Mouse (Mus musculus) heart, postnatal 0 days (tissue): ENCODE data around the gene Pkp4. TPM values are rescaled to one million over a fixed set of nuclear protein-coding genes. Genes with fewer than 3 reads are reported as not detected.

Experiments used
- ATAC-seq: fragments of 200-750 bp; cut with Nextera tagmentation; 2 replicates; pipeline ENCODE4 v1.8.0; 2017; ENCODE audit warnings: low read depth, moderate number of reproducible peaks, moderate library complexity; ENCODE audit not compliant: insufficient read depth
- DNase-seq: peaks from one replicate; pipeline ENCODE4 v3.0.0-alpha.2; 2016; ENCODE audit warnings: low spot score
- H3K27ac ChIP-seq: fragments of 300-500 bp; sonication (generic); 2 replicates; pipeline ENCODE4 v1.5.1; 2014; ENCODE audit warnings: low read depth, mild to moderate bottlenecking
- H3K27me3 ChIP-seq: fragments of 300-500 bp; sonication (generic); 2 replicates; pipeline ENCODE4 v1.6.1; 2014; ENCODE audit warnings: low read length, mixed read lengths; ENCODE audit not compliant: control insufficient read depth, insufficient read depth
- H3K36me3 ChIP-seq: fragments of 300-500 bp; sonication (generic); replicated peaks from 2 replicates; pipeline ENCODE4 v1.6.1; 2014; ENCODE audit warnings: low read length, mixed read lengths; ENCODE audit not compliant: control insufficient read depth, insufficient read depth
- H3K4me1 ChIP-seq: fragments of 300-500 bp; sonication (generic); 2 replicates; pipeline ENCODE4 v1.6.1; 2014; ENCODE audit warnings: antibody characterized with exemption; ENCODE audit not compliant: control insufficient read depth, insufficient read depth
- H3K4me2 ChIP-seq: fragments of 300-500 bp; sonication (generic); 2 replicates; pipeline ENCODE4 v1.6.1; 2014; ENCODE audit warnings: low read depth, mild to moderate bottlenecking, low read length, moderate library complexity
- H3K4me3 ChIP-seq: fragments of 300-500 bp; sonication (generic); 2 replicates; pipeline ENCODE4 v1.5.1; 2014; ENCODE audit warnings: low read depth, low read length
- H3K9ac ChIP-seq: fragments of 300-500 bp; sonication (generic); replicated peaks from 2 replicates; pipeline ENCODE4 v1.6.1; 2014; ENCODE audit warnings: low read depth, low read length, mixed read lengths
- H3K9me3 ChIP-seq: fragments of 300-500 bp; sonication (generic); replicated peaks from 2 replicates; pipeline ENCODE4 v1.6.1; 2016; ENCODE audit warnings: low read length; ENCODE audit not compliant: control insufficient read depth
- CTCF ChIP-seq: IDR thresholded peaks from 2 replicates; pipeline ENCODE4 v1.5.1; 2016; ENCODE audit warnings: antibody characterized with exemption, control low read depth, low read depth
- EP300 ChIP-seq: IDR thresholded peaks from 2 replicates; pipeline ENCODE4 v1.6.1; 2016; ENCODE audit warnings: antibody characterized with exemption, low read depth
- WGBS: fragments of 180-500 bp; shearing (Covaris S2); extraction: QIAGEN DNeasy Blood & Tissue Kit; methylation state at CpG from one replicate; pipeline ENCODE4 v1.1.7; 2014; 5-methylcytosine and 5-hydroxymethylcytosine counted together
- polyA plus RNA-seq: library from polyadenylated mRNA; unstranded; fragments of >200 nt; fragmentation: Nextera tagmentation; extraction: Ambion mirVana; gene quantifications from 2 replicates; pipeline ENCODE4 v1.2.1, GENCODE M21; 2015
- total RNA-seq: library from RNA; depleted of rRNA; stranded (reverse); fragments of >200 nt; gene quantifications from 2 replicates; pipeline ENCODE4 v1.2.3, GENCODE M21; 2014; ENCODE audit warnings: low replicate concordance

Pkp4 gene
- total and polyA plus RNA-seq, 2 experiments from 2014 or later = 36.1 to 232 TPM

GRCm38 (mm10) chr2:59219997-59220789 lies 59.5 kb downstream of the Pkp4 start:
- Histone ChIP-seq H3K9me3 (no peaks in the 10 kb centered on the region), H3K27ac (peak overlapping the region; percentile 91), H3K9ac (no peak overlapping the region), H3K27me3 (no peaks in the 10 kb centered on the region), H3K4me2 (peak overlapping the region; percentile 33), H3K4me1 (peaks cover 22% of the 10 kb centered on the region), H3K36me3 (peaks cover 21% of the 10 kb centered on the region; the same call in 1 of the 2 replicates), H3K4me3 (no peak overlapping the region)
- WGBS = 5% methylated on average over 9 of the region's 9 CpGs
- ATAC-seq (peak; percentile 83), DNase-seq (peak; percentile 64)
- TF ChIP-seq EP300 (no peak), CTCF (no peak; the same call in 1 of the 2 replicates)

GRCm38 (mm10) chr2:59226383-59226782 lies 65.7 kb downstream of the Pkp4 start:
- TF ChIP-seq CTCF (no peak), EP300 (no peak)
- 58% methylated on average over 4 of the region's 4 CpGs for WGBS
- peaks cover 15% of the 10 kb centered on the region; the same call in 1 of the 2 replicates for H3K4me1 ChIP-seq
- no peak for DNase-seq
- H3K4me3 ChIP-seq = no peak overlapping the region
- no peak overlapping the region for H3K9ac ChIP-seq
- H3K9me3 ChIP-seq = no peaks in the 10 kb centered on the region
- no peaks in the 10 kb centered on the region for H3K27me3 ChIP-seq
- no peak overlapping the region for H3K27ac ChIP-seq
- 0 out of 2 replicates have a peak, but pooled peaks cover 6% of the 10 kb centered on the region for H3K36me3 ChIP-seq
- ATAC-seq = no peak
- H3K4me2 ChIP-seq = no peak overlapping the region

DNA sequence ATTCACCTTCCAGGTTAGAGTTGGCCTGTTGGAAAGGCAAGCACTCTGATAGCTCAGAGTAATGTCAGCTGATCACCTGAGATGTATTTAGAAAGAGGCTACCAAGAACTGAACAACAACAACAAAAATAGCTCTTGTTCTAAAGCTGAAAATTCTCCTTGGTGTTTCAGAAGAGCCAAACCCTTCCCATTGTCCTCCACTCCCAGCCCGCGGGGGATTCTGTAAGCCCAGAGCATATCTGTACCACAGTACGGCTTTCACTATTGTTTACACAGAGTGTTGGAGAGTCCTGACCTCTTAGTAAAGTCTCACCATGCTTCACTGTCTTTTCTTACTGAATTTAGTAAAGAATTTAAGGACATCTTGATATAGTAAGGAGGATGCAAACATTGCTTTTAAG lies 66.4 kb downstream of the Pkp4 start:
- Histone ChIP-seq H3K9ac (no peak overlapping the region), H3K36me3 (0 out of 2 replicates have a peak, but pooled peaks cover 6% of the 10 kb centered on the region), H3K4me3 (no peak overlapping the region), H3K4me2 (no peak overlapping the region), H3K27ac (no peak overlapping the region), H3K9me3 (no peaks in the 10 kb centered on the region), H3K27me3 (no peaks in the 10 kb centered on the region), H3K4me1 (peaks cover 15% of the 10 kb centered on the region; the same call in 1 of the 2 replicates)
- no peak for TF ChIP-seq EP300
- no peak for TF ChIP-seq CTCF
- DNase-seq (no peak), ATAC-seq (no peak)
- 73% methylated on average over 3 of the region's 3 CpGs for WGBS

- no peak for TF ChIP-seq EP300
- TF ChIP-seq CTCF = no peak
- WGBS = 80% methylated on average over 8 of the region's 8 CpGs
- Histone ChIP-seq H3K4me3 (no peak overlapping the region), H3K4me1 (peaks cover 15% of the 10 kb centered on the region; the same call in 1 of the 2 replicates), H3K4me2 (no peak overlapping the region), H3K27ac (no peak overlapping the region), H3K9me3 (no peaks in the 10 kb centered on the region), H3K36me3 (0 out of 2 replicates have a peak, but pooled peaks cover 2% of the 10 kb centered on the region), H3K9ac (no peak overlapping the region), H3K27me3 (no peaks in the 10 kb centered on the region)
- no peak for DNase-seq
- ATAC-seq = no peak
Measured at GRCm38 (mm10) chr2:59227508-59228263, 67.0 kb downstream of the Pkp4 start.

GRCm38 (mm10) chr2:59229250-59229895 lies 68.7 kb downstream of the Pkp4 start:
- no peaks in the 10 kb centered on the region for H3K9me3 ChIP-seq
- no peak overlapping the region for H3K4me3 ChIP-seq
- ATAC-seq (no peak), DNase-seq (no peak)
- H3K36me3 ChIP-seq = no peaks in the 10 kb centered on the region
- WGBS = 82% methylated on average over 11 of the region's 11 CpGs
- peaks cover 25% of the 10 kb centered on the region for H3K4me1 ChIP-seq
- H3K4me2 ChIP-seq = no peak overlapping the region
- no peaks in the 10 kb centered on the region for H3K27me3 ChIP-seq
- H3K9ac ChIP-seq = no peak overlapping the region
- no peak overlapping the region for H3K27ac ChIP-seq
- no peak for TF ChIP-seq CTCF
- TF ChIP-seq EP300 = no peak
